Mouse (Mus musculus): ENCODE results near the gene Ankrd33b.

Ankrd33b gene

DNA sequence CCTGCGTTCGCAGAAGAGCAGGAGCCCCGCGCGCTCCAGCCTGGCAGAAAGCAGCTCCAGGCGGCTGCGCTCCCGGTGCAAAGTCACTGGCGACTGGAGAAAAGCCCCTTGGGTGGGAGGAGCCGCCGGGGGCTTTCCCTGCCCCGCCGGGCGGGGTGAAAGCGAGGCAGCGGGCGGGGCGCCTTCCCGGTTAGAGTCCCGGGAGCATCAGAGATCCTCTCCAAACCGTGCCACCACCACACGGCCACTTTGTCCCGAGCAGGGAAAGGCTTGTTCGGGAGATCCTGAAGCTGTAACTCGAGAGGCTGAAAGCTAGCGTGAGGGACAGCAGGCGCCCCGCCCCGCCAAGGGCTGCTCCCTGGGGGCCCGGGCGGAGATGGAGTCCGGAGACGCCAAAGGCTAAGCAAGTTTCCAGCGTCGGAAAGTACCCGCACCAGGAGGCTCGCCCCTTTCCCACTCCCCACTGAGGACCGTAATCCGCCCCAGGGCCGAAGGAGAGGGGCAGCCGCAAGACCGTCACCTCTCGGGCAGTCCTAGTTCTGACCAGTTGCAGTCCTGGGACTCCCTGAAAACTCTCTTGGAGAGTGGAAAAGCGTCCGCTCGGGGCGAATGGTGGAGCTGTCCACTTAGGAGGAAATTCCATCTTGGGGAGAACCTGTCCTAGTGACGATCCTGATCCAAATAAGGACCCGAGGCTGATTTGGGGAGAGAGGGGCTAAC is at the start of gene Ankrd33b:
Gene Ankrd33b, minus strand, starts transcription at position 246 of the 720 bp plus-strand sequence.
- DNase-seq, result peak; percentile 76

DNA sequence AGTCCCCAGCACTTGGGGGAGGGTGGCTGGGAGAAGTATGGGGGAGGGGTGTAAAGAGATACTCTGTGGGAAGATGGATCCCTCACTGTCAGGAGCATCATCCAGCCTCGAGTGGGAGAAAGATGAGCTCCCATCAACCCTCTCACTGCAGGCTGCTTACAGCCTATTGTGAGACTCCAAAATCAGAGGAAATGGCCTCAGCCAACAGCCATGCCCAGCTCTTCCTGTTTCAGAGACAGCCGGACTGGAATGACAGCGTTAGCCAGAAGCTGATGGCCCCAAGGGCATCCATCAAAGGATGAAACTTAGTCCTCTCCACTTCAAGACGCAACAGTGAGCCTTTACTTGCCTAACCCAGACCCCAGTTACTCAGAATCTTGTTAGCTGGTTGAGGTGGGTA is 47.7 kb upstream of the Ankrd33b start:
- DNase-seq, result no peak

DNA sequence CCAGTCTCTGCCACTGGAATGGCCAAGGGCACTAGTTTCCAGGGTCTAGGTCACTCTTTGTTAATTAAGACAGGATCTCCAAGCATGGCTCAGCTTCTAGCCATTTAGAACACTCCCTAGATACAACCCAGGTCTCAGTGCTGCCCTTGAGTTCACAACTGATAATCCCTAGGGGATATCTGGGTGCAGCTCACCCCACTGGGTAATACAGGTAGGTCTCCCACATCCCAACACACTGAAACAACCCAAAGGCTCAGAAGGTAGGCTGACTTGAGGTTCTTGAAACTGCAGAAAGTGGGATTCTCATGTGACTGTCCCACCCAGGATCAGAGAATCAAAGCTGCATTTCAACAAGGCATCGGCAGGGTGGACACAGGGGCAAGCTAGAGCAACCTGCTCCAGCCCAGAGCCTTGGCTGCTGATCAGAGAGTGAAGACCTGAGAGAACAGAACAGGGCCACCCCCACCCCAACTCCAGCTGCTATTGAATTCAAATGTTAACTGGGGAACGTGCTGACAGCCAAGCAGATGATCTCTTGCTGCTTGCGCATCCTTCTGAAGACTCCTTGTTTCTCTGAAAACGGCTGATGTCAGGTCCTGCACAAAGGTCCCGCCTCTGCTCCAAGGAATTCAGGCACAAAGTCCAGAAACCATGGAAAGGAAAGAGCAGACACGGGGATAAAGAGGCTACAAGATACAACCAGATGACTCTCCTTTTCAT is 46.8 kb upstream of the Ankrd33b start:
- DNase-seq, result no peak

DNA sequence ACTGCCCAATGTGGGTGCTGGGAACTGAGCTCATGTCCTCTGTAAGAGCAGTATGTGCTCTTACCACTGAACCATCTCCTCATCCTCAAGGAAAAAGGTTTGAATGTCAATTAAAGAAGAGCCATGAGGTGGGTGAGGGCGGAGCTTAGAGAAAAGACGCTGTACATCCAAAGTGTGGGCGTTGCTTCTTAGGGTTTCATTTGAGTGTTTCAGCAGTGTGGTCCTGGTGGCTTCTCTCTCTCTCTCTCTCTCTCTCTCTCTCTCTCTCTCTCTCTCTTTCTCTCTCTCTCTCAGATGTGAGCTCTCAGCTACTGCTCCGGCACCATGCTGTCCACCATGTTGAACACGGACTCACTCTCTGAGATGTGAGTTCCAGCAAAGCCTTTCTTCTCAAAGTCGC is 46.1 kb upstream of the Ankrd33b start:
- DNase-seq, result no peak

DNA sequence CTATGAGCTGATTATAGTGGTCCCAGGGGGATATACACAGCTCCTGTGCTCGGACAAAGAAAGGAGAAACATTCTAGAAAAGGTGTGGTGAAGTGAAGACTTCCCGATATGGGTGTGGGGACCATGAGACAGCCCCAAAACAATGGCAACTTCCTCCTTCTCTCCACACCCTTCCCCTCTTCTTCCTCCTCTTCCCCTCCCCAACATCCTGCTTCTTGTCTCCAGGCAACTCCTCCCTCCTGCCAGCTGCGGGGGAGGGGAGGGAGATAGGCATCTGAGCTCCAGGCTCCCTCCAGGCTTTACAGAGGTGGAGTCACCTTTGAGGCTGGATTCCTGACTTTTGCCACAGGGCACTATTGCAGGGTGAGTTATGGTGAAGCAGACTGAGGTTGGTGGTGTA is 45.4 kb upstream of the Ankrd33b start:
- peak; percentile 41 for DNase-seq

DNA sequence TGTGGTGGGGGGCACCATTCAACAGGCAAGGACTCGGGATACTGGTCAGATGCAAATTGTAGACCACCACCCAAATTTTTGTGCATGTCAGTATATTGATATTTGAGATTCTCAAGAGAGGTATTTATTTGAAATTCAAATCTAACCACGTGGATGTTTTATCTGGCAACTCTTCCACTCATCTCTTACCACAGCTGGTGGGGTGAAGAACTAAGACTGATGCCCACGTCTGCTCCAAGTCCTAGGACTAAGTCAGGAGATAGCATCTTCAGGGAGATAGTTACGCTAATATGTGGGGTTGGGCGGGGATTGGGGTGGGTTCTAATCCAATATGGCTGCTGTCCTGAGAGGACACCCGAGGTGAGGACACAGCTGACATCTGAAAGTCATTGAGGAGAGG is 44.9 kb upstream of the Ankrd33b start:
- DNase-seq, result no peak

DNA sequence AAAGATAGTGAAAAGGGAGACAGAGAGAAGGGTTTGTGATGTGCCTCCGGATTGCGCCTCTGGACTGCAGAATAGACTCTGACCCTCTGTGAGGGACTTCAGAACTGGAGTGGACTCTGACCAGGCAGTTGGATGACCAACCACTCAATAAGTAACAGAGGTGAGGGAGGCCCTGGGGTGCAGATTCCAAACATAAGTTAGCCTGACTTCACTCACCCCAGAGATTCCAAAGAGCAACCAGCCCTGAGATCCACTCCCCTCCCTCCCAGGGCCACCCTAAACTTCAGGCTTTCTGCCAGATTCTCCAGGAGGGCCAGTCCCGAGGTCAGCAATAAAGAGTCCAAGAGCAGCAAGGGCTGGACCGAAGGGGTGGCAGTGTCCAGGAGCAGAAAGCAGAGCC is 40.0 kb upstream of the Ankrd33b start:
- DNase-seq, result no peak

DNA sequence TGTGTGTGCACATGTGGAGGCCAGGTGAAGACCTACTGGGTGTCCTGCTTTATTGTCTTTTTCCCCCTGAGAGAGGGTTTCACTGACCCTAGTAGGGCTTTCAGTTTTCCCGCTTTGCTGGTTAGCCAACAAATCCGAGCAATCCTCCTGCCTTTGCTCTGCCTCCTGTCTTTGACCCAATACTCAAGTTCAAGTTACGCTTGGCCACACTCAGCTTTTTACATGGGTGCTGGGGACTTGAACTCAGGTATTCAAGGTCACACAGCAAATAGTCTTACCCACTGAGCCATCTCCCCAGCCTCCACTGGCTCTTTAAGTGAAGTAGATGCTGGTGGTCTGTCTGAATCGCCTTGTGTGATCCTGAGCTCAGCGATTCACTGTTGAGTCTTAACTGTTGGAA is 39.4 kb upstream of the Ankrd33b start:
- DNase-seq, result no peak

DNA sequence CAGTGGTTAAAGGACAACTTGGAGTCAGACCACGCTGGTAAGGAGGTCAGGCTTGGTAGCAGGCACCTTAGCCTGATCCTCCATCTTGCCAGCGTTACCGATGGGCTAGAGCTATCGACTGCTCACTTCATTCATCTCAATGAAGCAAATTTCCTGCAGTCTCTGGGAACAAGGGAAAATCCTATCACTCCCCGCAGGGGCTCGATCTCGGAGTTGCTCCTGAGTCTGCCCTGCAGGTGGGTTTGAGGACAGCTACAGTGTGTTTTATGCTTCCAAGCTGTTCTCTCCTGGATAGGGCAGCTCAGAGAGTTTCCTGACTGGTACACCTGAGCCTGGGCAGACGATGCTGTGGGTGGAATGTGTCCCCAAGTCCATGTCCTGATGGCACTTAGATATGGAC is 36.8 kb upstream of the Ankrd33b start:
- DNase-seq, result no peak

DNA sequence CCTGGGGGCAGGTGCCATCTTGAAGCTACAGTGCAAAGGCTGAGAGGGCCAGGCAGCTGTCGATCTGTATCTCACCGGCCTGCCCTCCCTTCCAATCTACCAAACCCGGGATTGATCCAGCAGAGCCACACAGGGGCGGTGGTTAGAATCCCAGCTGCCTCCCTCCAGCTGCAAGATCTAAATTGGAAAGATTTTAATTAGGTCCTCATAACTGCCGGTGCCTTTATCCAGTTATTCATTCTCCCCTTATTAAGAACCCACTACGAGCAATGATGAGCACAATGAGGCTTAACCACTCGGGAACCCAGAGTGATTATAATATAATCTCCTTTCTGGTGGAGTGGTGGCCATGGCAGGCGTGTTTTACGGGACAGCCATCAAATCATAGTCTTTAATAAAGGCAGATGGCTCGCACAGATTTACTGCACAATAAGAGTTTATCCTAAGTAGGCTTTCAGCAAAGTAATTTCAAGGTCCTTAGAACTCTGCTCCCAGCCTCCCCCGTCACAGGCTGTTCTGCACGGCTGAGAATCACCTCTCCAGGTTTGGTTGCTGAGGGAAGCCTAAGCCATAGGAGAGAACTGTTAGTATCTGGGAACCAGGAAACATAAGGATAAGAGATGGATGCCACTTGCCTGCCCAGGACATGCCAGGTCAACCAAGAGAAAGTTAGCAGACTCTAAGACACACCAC is 34.8 kb upstream of the Ankrd33b start:
- no peak for DNase-seq

DNA sequence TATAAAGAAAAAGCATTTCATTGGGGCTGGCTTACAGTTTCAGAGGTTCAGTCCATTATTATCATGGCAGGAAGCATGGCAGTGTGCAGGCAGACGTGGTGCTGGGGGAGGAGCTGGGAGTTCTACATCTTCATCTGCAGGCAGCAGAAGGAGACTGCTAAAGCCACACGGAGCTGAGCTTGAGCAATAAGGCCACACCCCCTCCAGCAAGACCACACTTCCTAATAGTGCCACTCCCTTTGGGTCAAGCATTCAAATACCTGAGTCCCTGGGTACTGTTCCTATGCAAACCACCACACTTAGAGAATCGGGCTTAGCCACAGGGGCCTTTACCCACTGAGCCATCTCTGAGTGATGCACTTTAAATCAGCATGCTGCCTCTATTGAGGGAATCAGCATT is 33.4 kb upstream of the Ankrd33b start:
- DNase-seq, result no peak

DNA sequence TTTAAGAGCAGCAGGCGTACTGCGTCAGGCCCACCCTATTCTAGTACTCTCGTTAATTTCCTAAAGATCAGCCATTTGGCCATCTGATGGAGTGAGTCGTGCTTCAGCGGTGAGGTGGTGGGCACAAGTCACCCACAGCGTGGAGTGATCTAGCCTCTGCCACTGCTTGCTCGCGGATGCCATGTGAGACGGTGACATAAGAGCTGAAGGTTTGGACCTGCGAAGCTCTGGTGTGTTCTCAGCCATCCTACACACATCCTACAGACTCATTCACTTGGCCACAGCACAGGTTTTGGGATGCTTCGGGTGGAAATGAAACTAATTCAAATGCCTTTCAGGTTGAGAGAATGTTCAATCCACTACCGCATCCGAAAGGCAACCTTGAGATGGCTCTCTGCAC is 31.2 kb upstream of the Ankrd33b start:
- DNase-seq, result no peak

DNA sequence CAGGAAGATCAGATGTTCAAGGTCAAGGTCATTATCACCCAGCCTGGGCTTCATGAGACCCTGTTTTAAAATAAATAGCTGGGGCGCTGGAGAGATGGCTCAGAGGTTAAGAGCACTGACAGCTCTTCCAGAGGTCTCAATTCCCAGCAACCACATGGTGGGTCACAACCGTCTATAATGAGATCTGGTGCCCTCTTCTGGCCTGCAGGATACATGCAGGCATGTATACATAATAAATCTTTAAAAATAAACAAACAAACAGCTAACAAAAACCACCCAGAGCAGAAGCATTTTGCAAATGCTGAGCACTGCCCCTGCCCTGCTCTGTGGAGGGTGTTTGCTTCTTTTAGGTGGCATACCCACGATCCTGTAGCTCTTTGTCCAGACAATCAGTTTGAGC is 29.9 kb upstream of the Ankrd33b start:
- no peak for DNase-seq

DNA sequence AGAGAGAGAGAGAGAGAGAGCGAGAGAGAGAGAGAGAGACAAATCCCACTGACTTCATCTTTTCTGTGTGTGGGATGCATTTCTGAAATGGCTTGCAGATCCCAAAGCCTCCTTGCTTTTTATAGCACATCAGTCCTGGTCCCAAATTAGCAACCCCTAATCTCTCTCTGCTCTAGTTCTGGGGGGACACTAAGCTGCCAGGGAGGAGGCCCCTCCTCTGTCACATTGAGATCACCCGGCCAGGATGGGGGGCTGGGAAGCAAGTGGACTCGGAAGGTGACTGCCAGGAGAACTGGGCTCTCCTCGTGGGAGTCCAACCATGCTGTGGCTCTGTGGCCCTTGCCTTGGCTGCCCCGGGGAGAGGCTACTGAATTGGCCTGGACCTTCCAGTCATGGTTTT is 29.2 kb upstream of the Ankrd33b start:
- DNase-seq, result no peak

DNA sequence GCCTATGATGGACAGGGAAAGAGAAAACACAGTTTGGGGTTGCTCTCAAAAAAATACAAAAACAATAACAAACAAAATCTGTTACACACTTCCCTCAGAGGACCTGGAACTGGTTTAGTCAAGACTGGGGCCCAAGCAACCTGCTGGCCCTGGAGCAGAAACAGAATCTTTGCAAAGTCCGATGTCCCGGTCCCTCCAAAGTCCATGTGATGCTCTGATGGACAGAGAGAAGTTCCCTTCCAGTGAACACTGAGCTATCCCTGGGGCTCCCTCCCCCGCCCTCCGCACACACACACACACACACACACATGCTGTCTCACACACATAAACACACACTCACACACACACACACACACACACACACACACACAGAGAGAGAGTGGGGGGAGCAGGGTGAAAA is 28.5 kb upstream of the Ankrd33b start:
- DNase-seq, result no peak

DNA sequence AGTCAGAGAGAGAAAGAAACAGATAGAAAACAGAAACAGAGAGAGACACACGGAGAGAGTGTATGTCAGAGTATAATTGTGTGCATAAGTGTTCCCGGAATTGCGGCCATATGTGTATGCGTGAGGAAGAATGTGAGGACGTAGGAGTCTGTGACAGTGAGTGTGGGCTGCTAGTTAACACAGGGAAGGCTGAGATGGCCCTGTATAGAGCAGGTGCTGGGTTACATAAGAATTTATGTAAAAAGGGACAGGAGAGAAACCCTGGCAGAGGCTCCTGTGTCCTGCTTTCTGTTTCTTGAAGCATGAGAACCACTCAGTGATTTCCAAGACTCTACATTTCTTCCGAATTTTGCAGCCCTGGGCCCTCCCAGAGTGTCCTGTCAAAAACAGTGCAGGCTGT is 25.9 kb upstream of the Ankrd33b start:
- DNase-seq, result no peak

DNA sequence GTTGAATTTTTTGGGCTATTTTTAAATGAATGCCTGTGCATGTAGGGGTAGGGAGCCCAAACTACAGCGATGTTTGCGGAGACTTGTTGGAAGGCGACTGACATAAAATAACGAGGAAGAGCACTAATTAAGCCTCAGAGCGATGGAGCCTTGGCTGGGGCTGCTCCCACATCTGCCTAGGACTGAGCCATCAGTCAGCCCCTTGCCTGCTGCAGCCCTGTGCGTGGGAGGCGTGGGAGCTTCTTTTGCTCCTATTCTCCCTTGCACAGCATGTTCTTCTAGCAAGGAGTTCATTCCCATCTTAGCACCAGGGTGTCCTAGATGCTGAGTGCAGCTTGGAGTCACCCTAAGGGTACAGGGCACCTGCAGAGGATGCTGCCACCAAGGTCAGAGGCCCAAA is 25.2 kb upstream of the Ankrd33b start:
- no peak for DNase-seq

DNA sequence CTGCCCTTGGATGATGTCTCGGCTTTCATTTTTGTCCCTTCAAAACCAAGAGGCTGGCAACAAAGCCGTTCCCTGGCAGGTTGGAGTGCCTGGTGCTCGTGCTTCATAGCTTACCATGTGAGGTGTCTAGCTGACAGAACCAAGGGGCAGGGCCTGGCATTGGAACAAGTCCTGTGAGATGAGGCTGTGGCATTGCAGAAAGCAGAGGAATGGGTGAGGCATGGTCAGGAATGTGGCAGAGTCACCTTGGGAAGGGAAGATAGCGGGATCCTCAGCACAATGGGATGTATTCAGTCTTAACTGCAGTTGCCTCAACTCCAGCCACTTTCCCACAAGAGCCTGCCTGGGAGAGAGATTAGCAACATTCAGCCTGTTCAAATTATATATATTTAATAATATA is 24.6 kb upstream of the Ankrd33b start:
- DNase-seq, result no peak

DNA sequence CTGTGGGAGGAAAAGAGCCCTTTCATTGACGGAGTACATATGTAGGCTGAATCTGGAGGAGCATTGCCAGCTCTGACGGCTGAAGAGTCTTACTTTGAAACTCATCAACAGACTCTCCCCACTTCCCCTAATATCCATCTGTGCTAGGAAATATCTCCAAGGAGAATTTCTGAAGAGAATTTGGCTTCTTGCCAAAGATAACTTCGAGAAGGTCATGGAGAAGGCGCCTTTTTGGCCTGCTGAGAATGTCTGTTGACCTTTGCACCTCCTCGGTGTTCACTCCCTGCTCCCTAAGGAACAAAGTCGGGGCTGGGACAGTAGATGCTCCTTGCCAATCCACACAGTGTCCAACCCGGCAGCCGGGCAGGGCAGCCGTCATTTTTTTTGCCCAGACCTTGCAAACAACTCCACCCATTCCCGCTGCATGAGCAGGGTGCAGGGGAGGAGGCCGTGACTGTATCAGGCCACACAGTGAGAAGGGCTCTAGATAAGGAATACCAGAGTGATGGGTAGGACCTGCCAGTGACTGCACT is 14.5 kb upstream of the Ankrd33b start:
- DNase-seq, result peak; percentile 48

DNA sequence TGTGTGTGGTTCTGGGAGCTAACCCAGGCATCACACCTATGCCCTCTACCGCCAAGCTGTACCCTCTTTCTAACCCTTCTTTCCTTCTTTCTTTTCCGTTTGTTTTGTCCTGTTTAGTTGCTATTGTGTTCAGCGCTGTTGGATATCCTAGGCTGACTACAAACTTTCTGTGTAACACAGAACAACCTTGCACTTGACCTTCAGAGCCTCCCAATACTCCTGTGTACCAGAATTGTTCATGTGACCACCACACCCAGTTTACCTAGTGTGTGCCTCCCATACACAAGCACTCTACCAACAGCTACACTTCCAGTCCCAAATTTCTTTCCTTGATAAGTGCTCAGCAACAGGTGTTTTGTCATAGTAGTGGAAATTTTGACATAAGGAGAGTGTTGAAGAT is 11.9 kb upstream of the Ankrd33b start:
- no peak for DNase-seq

DNA sequence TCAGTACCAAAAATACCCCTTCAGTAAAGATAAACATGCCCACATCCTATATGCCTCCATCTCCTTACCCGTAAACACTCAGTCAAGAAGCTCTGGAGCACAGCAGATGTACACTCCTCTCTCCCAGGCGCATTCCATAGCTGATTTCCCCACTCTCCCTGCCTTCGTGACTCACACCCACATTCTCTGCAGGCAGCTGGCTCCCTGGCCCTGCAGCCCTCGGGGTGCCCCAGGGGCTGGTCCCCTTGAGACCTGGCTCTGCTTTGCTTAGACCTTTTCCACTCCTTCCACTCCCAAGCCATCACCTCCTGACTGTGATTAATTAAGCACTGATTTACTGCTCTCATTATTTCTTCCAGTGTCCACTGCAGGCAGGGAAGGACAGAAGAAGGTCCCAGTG is 7.7 kb upstream of the Ankrd33b start:
- DNase-seq, result no peak

DNA sequence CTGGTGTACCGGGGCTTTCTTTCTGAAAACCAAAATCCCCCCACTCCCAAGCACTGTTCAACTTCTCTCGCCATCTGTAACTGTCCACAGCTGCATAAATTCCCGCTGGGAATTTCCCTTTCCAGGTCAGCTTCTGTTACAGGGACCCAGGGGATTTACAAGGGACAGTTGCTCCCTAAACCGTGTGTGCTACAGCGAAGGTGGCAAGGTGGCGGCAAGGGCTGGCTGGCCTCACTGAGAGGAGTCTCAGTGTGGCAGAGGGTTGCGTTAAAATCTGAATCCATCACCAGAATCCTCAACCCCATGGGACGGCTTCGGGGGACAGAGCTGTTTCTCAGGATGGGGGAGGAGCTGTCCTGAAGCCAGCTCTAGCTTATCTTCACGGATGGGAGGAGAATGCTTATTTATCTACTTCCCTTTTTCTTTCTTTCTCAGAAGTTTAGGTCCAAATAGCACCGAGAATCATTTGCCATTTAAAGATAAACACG is 1.6 kb upstream of the Ankrd33b start:
- DNase-seq, result peak; percentile 23

DNA sequence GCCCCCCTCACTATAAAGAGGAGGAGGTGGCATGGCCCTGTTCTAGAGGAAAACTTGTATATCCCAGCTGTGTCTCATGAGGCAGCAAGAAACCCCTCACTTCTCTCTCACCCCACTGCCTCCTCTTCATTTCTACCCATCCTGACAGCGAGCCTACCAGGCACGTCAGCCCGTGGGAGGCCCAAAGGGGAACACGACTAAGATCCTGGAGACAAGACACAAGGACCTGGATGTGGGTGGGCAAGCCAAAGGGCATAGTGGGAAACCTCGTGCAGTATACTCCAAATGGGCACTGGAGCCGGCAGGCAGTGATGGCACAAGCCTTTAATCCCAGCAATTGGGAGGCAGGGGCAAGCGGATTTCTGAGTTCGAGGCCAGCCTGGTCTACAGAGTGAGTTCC is 1.0 kb upstream of the Ankrd33b start:
- DNase-seq, result no peak

Data from embryo, embryonic 11 days (tissue).